Mouse (Mus musculus): ENCODE data around the gene Hspb6.
A peak's percentile ranks its signal among the peaks of the same experiment; 100 is the strongest.

Gene Hspb6

DNA sequence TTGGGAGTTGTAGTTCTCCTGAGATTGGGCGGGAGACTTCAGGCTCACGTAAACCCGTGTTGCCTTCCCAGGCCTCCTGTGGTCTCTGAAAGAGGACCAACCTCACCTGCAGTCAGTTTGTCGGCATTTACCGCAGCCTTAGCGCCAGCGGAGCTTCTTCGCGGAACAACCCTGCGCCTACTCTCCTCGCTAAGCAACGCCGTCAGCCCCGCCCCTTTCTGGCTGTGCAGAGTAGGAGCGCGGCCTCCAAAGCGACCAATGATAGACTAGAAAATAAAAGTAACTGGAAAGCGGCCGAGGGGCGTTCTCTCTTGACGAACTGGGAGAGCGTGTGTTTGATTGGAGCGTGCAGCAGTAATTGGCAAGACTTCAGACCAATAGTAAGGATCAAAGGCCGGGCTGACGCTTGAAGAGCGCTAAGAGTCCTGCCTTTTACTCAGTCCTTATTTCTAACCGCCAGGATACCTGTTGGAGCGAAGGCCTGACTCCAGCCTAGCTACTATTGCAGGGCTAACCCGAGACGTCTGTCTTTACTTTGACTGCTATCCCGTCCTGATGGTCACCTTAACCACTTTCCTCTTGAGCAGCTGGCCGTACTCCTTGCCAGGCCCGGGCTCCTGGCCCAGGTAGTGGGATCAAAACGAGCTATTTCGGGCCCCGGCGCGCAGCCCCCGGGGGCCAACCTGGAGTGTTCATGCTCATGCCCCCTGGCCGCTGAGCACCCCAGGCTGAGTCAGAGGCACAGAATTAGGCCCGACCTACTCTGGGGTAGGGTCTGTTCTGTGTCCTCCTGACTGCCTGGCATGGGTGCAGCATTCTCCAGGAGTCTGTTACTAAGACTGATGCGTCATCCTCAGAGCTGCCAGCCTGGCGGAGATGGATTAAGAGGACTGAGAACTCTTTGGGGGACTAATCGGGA lies at the start of gene Hspb6, which contains the start of gene Proser3:
Gene Hspb6, plus strand, starts transcription at position 77 of the 919 bp plus-strand sequence.
Gene Proser3, minus strand, starts transcription at position 198 of the 919 bp plus-strand sequence.
- DNase-seq (ENCODE audit: low spot score): peak; percentile 93

DNA sequence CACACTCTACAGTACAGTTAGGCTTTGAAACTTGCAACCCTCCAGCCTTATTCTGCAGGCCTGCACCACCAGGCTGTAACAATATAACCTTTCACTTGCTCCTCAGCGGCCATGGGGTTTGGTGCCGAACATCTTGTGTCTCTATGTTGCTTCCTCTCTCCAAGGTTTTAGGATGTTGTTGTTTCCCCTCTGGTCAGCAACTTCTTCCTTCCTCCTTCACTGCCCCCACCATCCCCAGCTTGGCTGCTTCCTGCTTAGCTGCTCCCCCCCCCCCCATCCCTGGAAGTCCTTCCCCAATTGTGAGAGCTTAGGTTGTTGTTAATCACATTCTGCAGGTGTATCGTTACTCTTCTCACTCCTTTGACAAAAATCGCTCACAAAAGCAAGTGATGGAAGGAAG lies 43.9 kb upstream of the Hspb6 start:
- DNase-seq (ENCODE audit: low spot score): no peak

DNA sequence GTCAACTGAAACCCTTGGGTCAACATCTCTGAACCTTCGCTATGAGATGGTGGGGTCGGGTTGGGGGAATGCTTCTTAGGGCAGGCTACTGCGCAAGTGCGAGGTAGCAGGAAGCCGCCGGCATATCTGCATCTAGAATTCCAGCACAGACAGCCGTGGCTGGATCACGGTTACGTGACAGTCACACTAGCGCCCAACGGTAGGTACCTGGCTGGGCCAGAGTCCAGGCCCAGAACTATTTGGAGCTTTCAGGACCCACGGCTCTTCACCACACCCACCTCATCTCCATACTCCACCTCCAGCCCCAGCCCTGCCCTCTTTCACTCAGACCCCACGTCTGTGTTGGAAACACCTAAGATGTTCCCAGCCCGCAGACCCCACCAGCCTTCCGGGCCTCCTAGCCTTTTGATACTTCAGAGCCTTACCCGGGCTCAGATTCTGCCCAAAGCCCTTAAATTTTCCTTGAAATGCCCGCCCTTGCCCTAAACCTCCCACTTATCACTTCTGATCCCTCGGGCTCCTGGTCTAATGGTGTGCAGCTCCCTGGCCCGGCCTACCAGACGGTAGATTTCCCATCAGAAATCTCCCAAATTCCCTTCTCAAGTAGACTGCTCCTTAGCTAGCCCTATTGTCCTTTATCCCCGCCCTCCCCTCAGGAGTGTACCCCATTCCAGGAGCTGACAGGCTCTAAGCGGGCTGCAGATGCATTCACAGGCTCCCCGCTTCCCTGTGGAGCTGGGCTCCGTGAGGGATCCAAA lies 36.8 kb upstream of the Hspb6 start:
- DNase-seq (ENCODE audit: low spot score): no peak

DNA sequence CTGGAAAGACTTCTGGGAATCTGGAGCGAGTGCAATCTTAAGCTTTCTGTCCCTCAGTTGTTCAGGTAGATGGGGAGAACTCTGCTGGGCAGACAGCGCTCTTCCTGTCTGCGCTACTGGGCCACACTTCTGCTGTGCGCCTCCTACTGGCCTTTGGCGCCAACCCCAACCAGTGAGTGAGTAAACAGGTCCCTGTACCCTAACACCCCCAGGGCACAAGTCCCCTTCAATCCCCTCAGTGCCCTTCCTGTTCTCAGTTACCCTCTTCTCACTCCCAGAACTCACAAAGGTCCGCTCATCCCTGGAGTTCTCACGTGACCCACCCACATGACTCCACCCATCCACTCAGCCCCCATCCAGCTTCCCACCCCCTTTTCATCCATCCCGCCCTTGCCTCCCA lies 33.7 kb upstream of the Hspb6 start:
- DNase-seq (ENCODE audit: low spot score): no peak

DNA sequence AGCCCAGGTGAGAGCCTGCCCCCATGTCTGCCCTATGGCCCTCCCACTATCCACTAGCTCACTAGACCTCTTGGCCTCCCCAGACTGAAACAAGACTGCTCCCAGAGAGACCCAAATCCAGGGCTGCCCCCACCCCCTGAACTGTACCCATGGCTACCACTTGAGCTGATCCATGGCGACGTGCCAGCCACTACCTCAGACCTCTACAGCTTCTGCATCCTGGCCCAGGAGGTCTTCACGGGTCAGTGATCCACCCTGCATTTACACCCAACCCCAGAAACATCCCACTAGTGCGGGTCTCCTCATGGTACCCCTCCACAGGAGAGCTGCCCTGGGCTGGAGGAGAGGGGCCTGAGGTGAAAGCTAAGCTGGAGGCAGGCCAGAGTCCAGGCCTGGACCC lies 31.6 kb upstream of the Hspb6 start:
- DNase-seq (ENCODE audit: low spot score): no peak

DNA sequence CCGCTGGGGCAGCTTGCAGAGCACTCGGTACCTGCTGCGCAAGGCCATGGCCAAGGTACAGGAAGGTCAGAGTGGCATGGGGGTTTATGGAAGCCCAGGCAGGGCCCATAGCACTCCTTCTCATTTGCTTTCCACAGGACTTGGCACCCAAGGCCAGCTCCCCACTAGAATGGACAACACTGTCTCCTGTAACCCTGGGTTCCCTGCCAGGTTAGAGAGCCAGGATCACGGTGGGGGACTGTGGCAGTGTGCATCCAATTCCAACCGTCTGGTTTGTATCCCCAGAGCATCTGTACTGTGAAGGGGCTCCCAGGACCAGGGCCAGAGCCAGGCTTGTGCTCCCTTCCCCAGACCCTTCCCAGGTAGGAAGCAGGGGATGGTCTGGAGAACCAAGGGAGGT lies 31.1 kb upstream of the Hspb6 start:
- no peak for DNase-seq (ENCODE audit: low spot score)

DNA sequence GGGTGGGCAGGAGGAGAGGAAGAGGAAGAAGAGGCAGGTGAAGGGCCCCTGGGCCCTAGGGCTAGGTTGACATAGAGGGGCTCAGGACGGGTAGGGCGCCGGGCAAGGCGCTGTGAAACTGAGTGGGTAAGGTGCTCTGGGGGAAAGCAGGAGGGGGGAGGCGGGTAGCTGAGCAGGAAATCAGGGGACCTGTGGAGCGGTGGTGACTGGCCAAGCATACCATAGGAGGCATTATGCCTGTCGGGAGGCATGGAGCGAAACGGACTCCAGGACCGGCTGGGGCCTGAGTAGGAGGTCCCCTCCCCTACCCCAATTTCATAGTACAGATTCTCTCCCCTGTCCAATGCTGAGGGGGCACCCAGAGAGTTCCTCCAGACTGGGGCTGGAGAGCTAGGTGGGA lies 29.1 kb upstream of the Hspb6 start:
- no peak for DNase-seq (ENCODE audit: low spot score)

DNA sequence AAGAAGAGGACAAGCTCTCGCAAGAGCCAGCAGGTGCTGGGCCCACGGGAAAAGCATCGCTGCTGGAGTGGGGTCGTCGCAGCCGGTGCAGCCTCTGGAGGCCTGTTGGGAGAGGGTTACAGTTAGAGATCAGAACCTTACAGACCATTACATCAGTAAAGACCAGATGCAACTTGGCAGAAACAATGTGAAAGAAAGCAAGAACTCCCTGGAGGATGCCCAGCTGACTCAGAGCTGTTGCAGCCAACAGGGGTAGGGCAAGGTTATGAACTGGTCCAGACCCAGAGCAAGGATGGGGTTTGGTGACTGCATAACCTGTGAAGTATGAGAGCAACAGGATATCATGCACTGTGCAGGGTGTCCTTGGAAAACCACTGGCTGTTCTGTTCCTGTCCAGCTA lies 27.5 kb upstream of the Hspb6 start:
- no peak for DNase-seq (ENCODE audit: low spot score)

DNA sequence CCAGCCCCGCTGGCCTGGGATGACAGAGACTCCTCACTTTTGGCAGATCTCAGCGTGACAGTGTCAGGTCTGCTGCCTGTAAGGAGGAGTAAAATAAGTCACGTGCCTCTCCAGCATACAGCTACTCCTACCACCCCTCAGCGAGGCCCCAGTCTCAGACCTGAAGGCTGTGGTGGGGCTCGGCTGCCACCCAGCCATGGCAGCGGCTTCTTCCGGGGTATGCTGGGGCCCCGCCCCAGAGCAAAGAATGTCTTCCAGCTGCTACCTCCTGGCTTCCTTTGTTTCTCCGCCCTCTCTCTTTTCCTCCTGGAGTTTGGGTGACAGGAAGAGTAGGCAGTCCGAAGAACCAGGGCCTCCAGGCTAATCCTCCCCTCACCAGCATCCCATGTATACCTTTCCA lies 26.0 kb upstream of the Hspb6 start:
- no peak for DNase-seq (ENCODE audit: low spot score)

DNA sequence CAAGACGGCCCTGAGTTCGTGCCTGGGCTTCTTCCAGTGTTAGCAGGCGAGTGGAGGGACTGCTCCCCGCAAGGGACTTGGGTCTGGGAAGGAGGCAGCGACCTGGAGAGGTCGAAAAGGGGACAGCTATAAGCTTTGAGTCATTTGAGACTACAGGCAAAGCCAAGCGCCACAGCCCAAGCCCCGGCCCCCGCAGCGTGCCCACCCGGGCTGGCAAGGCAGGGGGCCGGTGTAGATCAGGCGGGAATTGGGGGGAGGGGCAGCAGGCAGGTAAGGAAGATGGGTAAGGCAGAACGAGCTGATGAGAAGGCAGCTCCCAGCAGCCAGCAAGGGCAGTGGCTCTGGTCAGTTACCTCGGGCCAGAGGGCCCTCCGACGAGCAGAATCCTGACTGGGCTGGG lies 25.6 kb upstream of the Hspb6 start:
- DNase-seq (ENCODE audit: low spot score): no peak

DNA sequence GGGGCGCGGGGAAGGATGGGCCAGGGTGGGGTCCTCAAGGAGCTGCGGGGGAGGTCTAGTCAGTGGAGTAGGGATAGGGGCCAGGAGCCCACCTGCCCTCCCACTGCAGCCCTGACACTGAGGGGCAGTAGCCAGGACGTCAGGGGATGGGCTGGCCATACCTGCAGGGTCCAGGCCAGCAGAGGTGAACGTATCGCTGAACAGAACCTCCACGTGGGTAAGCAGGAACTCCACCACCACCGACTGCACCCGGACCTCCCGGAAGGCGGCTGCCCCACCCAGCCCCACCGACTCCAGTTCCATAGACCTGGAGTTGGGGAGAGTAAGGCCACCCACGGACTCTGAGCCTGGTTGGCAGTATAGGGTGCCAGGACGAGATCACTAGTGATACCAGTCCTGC lies 25.0 kb upstream of the Hspb6 start:
- no peak for DNase-seq (ENCODE audit: low spot score)

DNA sequence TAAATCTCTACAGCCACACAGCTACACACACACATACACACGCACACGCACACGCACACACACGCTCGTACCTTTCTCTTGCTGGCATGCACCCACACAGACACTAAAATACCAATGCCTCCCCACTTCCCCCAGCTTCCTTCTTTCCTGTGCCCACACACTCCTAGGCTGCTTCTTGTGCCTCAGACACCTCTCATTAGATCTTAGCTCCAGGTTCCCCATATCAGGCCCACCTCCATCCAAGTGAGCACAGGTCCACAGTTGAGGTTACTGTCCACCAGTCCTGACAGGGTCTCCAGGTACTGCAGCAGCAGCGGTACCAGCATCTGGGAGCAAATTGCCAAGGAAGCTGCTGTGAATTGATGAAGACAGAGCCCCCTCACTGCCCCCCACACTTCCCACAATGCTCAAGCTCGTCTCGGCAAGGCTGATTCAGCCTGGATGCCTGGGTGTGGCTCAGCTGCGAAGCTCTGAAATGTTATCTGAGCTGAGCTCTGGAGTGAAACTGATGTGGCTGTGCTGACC lies 20.6 kb upstream of the Hspb6 start:
- peak; percentile 64 for DNase-seq (ENCODE audit: low spot score)

DNA sequence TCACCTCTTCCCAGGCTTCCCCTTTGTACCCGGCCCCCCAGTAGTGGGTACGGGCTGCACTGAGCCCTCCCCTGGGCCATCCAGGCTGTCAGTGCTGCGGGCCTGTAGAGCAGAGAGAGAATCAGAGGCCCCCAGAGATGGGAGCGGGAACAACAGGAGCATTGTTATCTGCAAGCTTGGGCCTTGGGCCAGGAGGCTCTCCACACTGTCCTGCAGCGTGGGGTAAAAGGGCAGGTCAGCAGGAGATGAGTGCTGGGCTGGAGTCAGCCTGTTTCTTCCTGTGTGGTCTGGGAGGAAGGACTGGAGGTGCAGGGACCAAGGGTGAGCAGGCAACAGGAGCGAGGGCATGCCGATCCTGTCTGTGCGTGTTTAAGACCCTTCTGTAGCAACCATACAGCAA lies 19.0 kb upstream of the Hspb6 start:
- no peak for DNase-seq (ENCODE audit: low spot score)

DNA sequence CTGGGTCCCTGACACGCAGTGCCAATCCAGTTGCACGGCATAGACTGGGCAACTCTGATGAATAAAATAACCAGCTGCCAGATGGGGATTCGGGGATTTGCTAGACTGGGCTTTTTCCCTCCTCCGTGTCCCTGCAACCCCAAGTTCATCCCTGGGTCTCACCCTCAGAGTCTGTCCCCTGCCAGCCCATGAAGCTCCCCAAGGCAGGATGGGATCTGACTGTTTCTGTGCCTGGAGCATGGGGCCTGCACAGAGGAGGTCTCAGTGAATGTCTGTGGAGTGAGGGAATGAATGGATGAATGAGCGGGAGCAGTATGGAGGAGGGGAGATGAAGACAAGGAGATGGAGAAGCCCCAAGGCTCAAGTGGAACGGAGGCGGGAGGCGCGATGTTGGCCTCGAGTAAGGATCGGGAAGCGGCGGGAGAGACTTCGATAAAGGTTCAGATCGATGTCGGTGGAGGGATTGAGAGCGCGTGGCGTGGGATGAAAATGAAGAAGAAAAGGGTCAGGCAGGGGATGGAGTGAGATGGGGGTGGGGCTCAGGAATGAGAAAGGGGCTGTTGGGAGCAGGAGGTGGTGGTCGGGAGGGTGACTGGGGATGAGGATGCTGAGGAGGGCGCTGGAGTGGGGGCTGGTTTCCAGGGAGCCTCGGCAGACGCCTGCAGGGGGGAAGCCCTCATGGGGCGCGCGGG lies 17.9 kb upstream of the Hspb6 start:
- no peak for DNase-seq (ENCODE audit: low spot score)

DNA sequence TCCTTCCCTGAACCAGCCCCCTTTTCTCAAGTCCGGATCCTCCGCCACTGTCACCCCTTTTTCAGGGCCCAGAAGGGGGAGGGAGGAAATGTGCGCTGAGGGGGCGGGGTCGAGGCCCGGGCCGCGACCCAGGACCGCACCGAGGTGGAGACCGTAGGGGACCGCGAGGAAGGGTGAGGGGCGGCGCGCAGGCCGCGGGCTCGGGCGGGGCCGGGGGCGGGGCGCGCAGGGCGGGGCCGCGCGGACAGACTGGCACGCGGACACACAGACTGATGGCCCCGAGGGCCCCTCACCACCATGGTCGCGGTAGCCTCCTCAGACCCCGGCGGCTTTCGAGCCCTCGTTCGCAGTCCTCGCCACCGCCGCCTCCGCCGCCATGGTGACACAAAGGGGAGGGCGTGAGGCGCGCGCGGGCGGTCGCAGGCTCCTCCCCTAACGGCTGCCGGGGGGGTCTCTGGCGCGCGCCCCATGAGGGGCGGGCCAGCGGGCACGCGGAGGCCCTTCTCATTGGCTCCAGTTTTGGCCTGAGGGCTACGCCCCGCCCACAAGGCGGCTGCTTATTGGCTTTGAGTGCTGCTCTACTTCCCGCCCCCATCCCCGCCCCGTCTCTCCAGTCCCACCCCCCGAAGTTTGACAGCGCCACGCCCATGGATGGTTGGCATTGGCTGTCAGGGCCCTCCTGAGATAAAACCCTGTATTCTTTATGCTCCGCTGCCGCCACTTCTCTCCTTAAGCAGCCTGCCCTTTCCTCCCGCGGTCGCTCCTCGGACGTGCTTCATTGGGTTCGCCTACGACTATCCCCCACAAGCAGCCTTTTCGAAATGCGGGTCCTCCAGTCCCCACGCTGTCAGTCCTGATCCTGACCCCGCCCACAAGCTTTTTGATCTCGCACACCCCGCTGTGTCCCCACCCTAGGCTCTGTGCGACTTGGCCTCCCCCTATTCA lies 17.1 kb upstream of the Hspb6 start, which contains the start of gene Arhgap33:
Gene Arhgap33, minus strand, starts transcription at position 428 of the 945 bp plus-strand sequence.
- peak; percentile 96 for DNase-seq (ENCODE audit: low spot score)

DNA sequence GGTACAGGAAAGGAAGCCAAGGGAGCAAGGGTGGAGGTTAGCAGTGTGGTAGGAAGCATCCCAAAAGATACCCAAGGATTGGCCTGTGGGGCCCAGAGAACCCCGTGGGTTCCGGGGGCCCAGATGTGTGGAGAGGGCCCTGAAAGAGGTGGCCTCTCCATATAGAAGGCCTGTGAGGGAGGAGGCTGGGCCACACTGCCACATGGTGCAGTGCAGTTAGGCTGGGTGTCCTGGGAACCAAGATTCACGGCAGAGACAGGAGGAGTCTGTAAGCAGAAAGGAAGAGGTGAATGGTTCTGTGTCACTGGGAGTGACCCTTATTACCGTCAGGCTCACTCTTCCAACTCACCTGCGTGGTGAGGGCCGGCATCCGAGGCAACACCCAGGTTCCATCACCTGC lies 11.4 kb upstream of the Hspb6 start:
- DNase-seq (ENCODE audit: low spot score): no peak

DNA sequence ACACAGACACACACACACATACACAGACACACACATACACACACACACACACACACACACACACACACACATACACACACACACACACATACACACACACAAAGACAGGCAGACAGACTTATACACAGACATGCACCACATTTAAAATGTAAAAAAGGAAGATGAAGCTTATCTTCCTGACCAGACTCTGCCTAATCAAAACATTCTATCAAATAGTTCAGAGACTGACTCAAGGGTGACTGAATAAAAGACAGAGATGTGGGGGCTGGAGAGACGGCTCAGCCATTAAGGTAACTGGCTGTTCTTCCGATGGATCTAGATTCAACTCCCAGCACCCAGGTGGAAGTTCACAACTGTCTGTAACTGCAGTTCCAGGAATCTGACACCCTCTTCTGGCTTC lies 7.7 kb upstream of the Hspb6 start:
- no peak for DNase-seq (ENCODE audit: low spot score)

DNA sequence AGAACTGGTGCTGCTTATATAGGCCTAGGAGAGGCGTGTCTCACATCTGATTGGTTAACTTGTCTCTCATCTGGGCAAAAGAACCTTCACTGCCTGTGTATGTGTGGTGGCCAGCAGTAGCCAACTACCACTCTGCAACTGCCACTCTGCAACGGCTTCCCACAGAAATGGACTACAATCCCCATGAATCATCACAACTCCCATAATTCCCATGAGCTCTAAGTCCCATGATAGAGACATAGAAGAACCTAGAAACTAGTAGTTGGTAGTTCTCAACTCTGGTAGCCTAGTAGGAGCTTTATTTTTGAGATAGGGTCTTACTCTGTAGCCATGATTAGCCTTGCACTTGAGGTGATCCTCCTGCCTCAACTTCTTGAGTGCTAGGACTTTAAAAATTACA lies 2.1 kb upstream of the Hspb6 start:
- DNase-seq (ENCODE audit: low spot score): no peak

DNA sequence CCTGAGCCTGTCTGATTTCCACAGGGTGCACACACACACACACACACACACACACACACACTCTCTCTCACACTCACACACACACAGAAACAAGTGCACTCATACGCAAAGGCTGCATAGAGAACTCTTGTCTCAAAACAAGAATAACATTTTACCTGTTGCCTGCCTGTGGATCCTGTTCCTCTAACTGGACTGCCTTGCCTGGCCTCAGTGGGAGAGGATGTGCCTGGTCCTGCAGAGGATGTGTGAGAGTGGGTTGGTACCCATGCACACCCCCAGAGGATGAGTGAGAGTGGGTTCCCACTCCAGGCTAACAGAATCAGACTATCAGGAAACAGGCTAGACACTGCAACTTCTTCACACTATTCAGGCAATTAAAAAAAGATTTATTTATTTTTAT lies 1.4 kb upstream of the Hspb6 start:
- no peak for DNase-seq (ENCODE audit: low spot score)

DNA sequence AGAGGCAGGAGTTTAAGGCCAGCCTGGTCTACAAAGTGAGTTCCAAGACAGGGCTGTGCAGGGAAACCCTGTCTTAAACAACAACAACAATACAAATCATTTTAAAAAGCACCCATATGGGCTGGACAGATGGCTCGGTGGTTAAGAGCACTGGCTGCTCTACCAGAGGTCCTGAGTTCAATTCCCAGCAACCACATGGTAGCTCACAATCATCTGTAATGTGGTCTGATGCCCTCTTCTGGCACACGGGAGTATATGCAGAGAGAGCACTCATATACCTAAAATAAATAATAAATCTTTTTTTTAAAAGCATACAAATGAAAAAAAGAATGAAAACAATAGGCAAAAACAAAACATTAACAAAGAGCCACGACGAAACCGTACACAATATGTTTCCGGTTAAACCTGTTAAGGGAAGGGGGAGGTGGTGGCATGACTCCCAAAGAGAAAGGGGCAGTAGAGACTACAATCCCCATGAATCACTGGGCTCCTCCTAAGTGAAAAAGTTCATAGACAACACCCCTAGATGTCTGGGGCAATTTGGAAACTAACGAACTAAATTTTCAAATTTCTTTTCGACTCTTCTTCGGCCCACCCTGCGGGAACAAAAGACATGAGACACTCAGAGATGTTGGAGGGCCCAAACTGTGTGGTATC lies 405 bp upstream of the Hspb6 start:
- no peak for DNase-seq (ENCODE audit: low spot score)

All from left cerebral cortex, adult 11 months (tissue).